Mouse (Mus musculus): Measurements from ENCODE around the gene Dab1. TPM values are rescaled to one million over a fixed set of nuclear protein-coding genes. Genes with fewer than 3 reads are reported as not detected.

The Dab1 gene
- total RNA-seq, 2 experiments from 2014 or later, result not detected

DNA sequence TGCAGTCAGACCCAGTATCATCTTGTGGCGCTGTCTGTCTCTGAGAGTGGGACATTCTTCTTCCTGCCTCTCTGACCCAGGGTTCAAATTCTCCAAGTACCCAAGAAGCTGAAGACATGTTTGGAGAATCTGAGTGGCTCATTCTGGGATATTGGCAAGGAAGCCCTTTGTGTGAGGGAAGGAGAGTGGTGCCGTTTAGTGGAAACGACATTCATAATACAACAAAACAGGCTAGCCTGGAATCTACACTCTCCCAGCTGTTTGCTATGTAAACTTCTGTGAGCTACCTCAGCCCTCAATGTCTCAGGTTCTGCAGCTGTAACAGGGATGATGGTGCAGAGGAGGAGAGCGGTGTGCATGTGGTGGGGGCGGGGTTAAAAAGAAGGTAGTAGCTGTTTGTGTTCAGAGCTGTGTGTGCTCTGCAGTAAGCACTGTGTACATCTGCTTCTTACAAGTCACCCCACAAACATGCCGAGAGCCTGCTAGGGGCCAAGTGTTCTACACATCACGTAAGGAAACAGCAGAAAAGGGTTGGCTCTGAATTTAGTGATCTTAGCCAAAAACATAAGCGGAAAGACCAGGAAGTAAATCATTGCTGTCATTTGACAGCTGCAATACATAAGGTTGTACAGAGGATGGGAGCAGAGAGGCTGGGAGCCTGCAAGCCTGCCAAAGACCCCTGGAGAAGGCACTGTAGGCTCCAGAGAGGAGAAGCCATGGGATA lies 174.6 kb downstream of the Dab1 start:
- no peak for ATAC-seq (replicated peaks; ENCODE audit: low FRiP score, poor library complexity, severe bottlenecking)

DNA sequence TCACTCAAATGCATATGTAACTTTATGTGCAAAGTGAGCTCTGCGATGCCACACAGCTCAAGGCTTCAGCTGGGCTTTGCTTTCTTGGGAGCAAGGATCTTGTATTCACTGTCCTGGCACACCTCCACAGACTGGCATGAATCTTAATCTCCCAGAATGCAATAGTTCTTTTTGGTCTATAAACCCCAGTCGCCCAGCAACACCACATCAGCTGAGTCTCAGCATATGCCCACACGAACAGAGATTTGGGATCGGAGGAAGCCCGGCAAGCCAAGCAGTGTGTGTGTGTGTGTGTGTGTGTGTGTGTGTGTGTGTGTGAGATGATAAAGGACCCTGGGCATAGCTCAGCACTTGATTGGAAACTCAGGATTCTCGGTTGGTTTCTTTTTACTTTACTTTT lies 177.3 kb downstream of the Dab1 start:
- no peak for ATAC-seq (replicated peaks; ENCODE audit: low FRiP score, poor library complexity, severe bottlenecking)

DNA sequence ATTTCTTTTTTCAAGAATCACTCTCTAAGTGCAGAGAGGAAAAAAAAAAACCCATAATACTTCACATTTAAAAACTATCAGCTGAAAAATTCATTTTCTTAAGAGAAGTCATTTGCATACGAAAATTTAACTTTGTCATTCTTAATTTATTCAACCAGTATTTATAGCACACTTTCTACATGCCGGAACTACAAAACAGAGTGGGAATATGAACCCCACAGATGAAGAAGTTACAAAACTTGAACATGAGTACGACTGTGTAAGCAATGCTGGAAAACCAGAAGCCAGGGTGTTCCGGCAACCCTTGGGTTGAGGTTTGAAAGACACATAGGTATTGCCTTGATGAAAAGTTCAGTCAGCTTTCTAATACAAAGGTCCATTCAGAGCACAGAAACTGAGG lies 183.3 kb downstream of the Dab1 start:
- ATAC-seq (replicated peaks; ENCODE audit: low FRiP score, poor library complexity, severe bottlenecking), result no peak

DNA sequence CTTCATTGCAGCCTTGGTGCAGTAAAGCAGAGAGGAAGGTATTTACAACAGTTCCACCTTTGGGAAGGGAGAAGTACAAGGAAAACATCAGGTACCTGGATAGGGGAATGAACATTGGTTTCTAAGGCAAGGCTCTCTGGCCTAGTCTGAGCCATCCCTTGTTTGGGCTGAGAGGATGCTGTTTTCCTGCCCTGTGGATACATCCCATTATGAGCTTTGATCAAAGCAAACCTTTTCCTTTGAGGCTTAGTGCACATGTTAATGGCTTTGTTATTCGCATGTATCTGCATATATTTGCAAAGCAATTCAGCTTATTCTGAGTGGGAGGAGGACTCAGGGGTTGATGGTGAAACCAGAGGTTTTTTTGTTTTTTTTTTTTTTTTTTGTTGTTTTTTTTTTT lies 185.3 kb downstream of the Dab1 start:
- ATAC-seq (replicated peaks; ENCODE audit: low FRiP score, poor library complexity, severe bottlenecking), result no peak

DNA sequence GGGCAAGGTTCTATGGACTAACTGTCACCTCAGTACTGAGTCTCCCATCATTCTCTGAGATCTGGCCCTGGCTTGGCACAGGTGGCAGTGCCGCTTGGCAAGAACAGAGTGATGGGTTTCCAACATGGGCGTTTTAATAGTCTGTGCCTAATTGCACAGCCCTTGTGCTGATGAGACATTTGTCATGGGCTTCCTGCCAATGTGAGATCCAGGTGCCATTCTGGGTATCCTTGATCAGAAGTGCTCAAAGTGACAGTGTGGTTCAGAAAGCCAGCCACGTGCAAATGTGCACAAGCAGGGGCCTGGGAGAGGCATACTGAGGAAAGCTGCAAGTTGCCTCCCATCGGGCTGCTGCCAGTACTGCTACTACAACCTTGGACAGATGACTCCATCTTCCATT lies 203.5 kb downstream of the Dab1 start:
- ATAC-seq (replicated peaks; ENCODE audit: low FRiP score, poor library complexity, severe bottlenecking), result no peak

DNA sequence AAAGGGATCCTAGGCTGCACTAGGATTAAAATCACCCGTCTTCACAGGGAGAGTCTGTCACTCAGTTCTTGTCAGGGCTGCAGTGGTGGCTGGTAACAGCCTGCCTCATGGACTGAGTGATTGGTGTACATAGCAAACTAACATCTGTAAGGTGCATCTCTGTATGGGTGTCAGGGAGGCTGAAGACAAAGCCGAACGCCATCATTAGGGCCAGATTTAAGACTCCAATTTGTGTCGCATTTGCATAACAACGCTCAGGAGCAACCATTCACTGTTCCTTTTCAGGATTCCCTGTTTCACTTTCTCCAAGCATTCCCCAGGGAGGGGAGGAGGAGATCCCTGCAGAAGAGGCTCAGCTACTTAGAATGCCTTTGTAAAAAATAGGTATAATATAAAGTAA lies 219.2 kb downstream of the Dab1 start:
- no peak for ATAC-seq (replicated peaks; ENCODE audit: low FRiP score, poor library complexity, severe bottlenecking)

DNA sequence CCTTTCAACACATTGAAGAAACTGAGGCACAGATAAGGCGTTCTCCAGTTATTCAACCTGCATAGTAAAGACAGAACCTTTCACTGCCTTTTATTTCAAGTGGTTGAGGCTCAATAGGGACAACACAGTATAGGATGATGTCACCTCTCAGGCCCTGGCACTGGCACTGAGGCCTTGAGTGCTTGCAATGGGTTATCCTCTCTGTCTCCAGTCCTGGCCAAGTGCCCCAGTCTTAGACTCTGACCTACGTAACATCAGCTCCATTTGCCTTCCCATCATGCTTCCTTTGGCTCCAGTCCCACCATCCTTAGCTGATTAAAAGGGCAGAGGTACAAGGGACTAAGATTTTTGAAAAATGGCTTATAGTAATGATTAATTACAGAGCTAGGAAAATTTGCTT lies 220.4 kb downstream of the Dab1 start:
- ATAC-seq (replicated peaks; ENCODE audit: low FRiP score, poor library complexity, severe bottlenecking), result no peak

DNA sequence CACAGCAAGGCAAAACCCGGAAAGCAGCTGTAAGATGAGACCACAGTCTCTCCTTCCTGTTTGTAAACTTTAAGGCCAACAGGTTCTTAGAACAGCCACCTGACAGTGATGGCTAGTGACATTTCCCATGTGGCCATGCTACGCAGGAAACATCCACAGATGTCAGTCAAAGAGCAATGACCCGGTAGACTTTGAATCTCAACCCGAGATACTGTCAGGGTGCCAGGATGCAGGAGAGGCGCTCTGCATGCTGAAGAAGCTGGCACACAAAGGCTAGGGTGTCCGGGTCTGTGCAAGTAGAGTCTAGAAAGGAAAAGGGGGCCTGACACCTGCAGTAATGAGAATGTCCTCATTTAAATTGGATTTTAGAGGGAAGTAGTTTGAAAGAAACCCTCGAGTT lies 222.0 kb downstream of the Dab1 start:
- ATAC-seq (replicated peaks; ENCODE audit: low FRiP score, poor library complexity, severe bottlenecking), result no peak

DNA sequence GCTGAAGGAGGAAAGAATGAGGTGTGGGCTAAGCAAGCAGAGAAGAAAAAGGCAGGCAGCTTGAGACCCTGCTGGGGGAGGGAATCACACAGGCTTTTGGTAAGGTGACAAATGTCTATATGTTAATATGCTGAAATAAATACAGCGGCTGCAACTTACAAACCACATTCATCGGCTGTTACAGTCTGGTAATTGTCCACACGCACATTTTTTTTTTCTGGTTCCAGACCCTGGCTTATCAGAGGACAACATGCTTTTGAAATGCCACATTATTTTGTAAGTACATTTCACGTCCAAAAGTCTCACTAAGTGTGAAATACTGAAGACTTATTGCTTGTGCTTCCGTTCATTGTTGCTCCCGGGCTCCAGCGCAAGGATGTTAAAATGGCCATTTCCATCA lies 225.5 kb downstream of the Dab1 start:
- no peak for ATAC-seq (replicated peaks; ENCODE audit: low FRiP score, poor library complexity, severe bottlenecking)

DNA sequence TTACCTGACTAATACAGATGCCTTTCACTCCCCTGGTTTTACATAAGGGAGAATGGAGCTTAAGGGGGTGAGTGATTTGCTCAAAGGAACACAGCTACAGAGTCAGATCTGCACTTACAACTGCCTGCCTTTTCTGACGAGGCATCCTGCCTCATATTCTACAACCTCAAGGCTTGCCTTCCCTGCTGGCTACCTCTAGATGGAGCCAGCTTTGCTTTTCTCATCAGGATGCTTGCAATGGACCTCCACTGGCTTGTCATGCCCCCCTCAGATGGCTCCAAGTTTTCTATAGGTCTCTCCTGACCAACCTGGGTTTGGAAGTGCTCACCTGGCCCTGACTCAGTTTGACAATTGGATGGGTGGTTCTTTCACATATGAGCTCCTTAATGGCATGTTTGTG lies 238.0 kb downstream of the Dab1 start:
- ATAC-seq (replicated peaks; ENCODE audit: low FRiP score, poor library complexity, severe bottlenecking), result no peak

DNA sequence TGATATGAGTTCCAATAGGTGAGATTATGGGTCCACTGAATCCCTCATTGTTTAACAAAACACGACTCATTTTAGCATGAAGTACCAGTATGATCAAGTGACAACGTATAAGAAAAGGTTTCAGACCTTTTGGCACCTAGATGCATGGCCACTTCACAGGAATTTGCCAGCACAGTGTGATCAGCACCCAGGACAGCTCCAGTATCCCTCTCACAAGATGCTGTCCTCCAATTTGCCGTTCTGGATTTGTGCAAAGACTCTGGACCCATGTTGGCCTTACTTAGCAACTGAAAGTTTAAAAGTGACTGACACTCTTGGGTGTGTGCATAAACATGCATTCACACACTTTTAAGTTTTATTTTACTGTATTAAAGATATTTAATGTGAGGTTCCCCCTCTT lies 256.4 kb downstream of the Dab1 start:
- ATAC-seq (replicated peaks; ENCODE audit: low FRiP score, poor library complexity, severe bottlenecking), result no peak

DNA sequence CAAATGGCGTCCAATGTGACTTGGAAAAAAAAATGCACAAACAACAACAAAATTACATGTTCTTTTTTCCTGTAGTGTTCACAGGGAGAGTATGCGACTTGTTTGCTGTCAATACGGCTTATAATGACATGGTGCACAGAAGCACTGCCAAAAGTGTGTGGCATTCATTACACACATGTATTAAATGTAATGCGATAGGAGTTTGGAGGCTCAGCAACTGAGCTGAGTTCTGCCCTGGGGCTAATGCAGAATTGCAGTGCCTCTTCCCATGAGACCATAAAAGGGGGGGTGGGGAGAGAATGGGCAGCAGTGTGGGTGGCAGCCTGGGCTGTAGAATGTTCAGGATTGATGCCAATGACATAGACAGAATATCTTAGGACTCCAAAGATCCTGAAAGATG lies 259.7 kb downstream of the Dab1 start:
- ATAC-seq (replicated peaks; ENCODE audit: low FRiP score, poor library complexity, severe bottlenecking), result no peak

DNA sequence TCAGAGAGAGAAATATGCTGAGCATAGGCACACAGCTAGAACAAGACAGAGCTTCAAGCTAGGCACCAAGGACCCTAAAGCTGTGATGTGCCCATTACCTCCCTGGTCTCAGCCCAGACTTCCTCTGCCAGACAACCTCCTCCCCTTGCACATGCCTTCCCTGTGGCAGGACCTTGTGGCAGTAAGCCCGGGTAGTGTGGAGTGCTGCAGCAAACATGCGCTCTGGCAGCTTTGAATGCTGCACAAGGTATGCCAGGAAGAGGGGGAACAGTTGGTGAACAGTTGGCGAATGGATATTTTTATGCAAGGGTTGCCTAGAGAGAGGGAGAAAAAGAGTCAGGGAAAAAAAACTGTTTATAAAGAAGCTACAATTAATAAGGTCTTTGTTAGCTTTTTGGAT lies 262.5 kb downstream of the Dab1 start:
- ATAC-seq (replicated peaks; ENCODE audit: low FRiP score, poor library complexity, severe bottlenecking), result no peak

DNA sequence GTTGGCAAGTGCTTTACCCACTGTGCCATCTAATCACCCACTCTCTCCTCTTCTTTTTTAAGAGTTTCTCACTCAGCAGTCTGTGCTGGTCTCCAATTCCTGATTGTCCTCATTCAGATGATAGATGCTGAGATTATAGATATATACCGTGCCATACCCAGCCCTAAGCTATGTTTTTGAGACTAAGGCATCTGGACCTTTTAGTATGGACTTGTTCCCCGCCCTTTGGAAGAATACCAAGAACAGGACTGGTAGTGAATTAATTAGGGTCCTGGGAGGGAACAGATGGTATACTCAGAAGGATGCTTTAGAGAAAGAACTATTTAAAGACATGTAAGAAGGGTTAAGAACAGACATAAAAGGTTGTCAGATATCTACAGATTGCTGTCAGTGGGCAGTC lies 268.9 kb downstream of the Dab1 start:
- ATAC-seq (replicated peaks; ENCODE audit: low FRiP score, poor library complexity, severe bottlenecking), result no peak

DNA sequence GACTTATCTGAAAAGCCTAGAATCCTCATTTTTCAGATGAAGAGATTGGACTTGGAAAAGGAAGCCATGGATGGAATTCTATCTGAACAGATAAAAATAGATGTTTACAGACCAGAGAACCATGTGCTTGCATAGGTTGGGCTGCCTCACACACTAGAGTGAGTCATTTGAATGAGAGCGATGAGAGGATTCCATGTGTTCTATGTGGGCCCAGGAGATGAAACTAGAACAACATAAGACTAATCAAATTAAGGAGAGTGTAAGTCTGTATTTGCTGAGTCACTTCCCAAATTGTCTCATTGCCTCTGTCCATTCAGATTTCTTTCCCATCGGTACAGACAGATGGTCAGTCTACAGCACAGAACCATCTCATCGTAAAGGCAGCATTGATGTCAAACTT lies 270.0 kb downstream of the Dab1 start:
- no peak for ATAC-seq (replicated peaks; ENCODE audit: low FRiP score, poor library complexity, severe bottlenecking)

DNA sequence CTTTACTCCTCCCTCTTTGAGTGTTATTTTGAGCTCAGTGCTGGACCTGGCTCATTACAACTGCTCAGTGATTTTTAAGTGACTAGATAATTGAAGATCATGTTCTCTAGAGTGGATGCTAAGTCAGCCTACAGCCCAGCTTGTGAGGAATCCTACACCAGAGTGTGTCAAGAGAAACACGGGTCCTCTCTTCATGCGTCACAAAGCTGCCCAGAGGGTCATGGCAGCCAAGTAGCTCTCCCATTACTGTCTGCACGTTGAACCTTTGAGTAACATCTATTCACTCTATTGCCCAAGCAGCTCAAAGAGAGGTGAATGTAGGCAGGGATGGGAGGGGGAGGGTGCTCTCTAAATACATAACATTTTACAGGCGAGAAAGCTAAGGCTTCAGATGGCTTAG lies 277.6 kb downstream of the Dab1 start:
- ATAC-seq (replicated peaks; ENCODE audit: low FRiP score, poor library complexity, severe bottlenecking), result no peak

DNA sequence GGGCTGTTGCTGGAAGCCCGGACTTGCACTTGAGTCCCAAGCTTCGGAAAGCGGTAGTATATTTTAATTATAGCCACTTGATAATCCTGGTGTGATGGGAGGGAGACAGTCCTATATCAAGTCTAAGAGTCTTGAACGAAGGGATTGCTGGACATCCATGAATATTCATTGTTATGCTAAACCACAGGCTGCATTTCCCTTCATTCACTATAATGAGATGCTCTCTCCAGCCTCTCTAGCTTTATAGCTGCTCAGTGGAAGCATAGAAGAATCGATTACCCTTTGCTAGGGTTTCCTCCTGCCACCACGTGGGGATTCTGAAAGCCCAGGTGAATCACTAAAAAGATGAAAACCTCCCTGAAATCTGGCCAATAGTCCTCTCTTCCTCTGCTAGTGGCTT lies 278.5 kb downstream of the Dab1 start:
- no peak for ATAC-seq (replicated peaks; ENCODE audit: low FRiP score, poor library complexity, severe bottlenecking)

DNA sequence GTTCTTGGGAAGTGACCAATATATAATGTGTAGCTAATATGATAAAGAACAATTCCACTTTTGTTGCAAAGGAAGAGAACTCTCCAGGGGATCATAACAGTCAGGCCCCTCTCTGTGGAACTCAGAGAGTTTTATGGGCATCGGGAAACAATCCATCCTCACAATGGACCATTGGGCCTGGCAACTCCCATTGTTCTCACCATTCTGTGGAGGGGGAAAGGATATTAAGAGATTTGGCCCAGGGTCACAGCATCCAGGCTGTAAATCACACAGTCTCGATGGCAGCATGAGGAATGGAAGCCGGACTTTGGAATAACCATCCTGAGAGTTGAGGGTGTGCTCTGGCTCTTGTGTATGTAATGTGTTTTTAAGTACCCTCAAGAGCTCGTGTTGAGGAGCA lies 292.3 kb downstream of the Dab1 start:
- ATAC-seq (replicated peaks; ENCODE audit: low FRiP score, poor library complexity, severe bottlenecking), result no peak

DNA sequence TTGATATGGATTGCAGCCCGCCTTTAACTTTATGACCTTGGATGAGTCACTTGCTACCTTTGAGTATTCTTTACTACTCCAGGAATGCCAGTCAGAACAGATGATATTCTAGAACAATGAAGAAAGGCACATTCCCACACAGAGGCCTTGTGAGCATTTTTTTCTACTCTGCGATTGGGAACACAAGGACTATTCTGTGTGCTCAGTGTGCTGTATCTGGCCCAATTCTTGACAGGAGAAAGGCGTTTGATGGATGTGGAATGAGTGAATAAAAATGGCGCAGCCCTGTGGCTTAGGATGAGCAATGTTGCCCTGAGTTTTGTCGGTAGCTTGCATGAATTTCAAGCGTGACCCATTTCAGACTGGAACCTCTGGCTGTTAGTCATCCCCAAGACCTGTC lies 292.9 kb downstream of the Dab1 start:
- no peak for ATAC-seq (replicated peaks; ENCODE audit: low FRiP score, poor library complexity, severe bottlenecking)

DNA sequence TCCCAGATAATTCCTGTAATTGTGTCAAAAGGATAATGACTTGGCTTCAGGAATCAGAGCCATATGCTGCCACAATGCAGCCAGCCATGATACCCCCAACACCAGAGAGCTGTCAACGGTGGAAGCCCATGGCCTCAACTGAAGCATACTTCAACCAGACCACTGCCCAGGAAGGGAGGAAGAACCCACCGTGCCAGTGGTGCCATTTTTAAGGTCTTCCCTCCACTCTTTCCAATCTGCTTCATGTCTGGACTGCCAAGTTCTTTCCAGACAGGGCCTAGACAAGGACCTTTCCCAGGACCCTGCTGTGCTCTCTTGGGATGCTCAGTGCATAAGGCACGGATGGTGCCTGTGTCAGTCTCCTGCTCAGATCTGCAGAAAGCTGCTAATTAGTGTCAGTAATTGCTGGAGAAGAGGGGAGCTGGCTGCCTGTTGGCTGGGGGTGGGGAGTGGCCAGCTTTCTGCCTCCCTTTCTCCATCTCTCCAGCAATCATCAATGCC lies 303.3 kb downstream of the Dab1 start:
- ATAC-seq (replicated peaks; ENCODE audit: low FRiP score, poor library complexity, severe bottlenecking), result no peak

DNA sequence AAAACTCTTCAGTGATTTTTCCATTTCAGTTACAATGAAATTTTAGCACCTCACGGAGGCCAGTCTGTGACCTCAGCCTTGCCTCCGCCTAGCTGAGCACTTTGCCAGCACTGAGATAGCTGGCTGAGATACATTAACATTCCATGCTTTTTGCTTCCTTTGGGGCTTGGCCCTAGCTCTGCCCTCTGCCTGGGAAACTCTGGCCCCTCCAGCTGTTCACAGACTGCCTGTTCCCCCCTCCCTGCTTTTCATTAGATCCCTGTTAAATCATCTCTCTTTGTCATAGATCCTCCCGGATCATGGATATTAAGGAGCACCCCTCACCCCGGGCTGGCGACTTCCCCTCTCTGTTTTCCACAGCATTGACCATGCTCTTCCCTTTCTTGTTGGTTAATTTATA lies 307.5 kb downstream of the Dab1 start:
- no peak for ATAC-seq (replicated peaks; ENCODE audit: low FRiP score, poor library complexity, severe bottlenecking)

DNA sequence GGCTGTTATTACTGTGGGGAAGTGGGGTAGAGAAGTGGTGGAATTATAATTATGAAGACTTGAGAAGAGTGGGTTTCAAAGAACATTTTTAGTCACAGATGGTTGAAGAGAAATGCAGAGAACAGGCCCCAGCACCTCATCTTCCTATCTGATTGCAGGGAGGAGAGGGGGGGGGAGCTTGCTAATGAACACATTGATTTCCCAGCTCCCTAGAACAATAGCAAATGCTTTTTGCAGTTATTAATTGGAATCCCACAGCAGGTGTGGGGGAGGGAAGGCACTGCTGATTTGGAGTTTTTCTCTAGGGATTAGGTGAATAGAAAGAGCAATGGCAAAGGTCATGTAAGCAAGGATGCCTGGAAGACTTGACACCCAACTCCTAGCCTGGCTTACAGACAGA lies 310.5 kb downstream of the Dab1 start:
- no peak for ATAC-seq (replicated peaks; ENCODE audit: low FRiP score, poor library complexity, severe bottlenecking)

All from erythroblast, adult 5-6 weeks (primary cell).